Comparison of ENCODE assay signal across 19 mouse cellular contexts in the genomic region with DNA sequence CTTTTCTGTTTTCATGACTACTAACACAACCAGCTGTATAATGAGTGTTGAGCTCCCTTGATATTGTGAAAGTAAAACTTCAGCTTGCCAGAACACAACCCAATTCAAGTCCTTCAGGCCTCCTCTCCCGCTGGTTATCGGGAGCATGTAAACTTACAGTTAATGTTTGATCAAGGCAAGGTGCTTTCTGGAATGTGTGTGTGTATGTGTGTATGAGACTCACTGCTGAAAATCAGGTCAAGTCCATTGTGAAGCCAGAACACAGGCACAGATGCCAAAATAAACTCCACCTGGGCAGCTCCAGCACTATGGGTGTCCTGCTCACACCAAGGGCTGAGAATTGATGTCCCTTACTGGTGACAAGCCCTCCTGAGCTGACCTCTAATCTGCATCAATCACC.
DNase-seq lines count a peak whose midpoint lies in the region; ATAC-seq and TF ChIP-seq lines count a peak whose summit lies in the region.
"Had no signal": no experiment of that assay in that cellular context is flagged by ENCODE, and none has a peak within 500 bp of the region (broad histone marks: within the 10 kb centered on the region; RNA-seq: fewer than 3 reads in every experiment).

No protein-coding gene starts in this region.

- TF ChIP-seq CTCF in intestine, postnatal 0 days (IDR thresholded peaks at IDR 0.05; ENCODE audit: low read depth), result no peak
- TF ChIP-seq CTCF in kidney, postnatal 0 days (IDR thresholded peaks at IDR 0.05; ENCODE audit: low read depth), result no peak

- no peaks in the 10 kb centered on the region for H3K27me3 ChIP-seq in intestine, embryonic 15.5 days (replicated peaks)
- H3K27me3 ChIP-seq in intestine, postnatal 0 days (replicated peaks; ENCODE audit: control insufficient read depth, insufficient read depth, low read length), result no peaks in the 10 kb centered on the region
- H3K27me3 ChIP-seq in kidney, postnatal 0 days (ENCODE audit: insufficient read depth, low read length), result no peaks in the 10 kb centered on the region
- no peaks in the 10 kb centered on the region for H3K27me3 ChIP-seq in lung, embryonic 15.5 days
- H3K27me3 ChIP-seq in stomach, embryonic 14.5 days (ENCODE audit: control insufficient read depth, insufficient read depth, low read length), result no peaks in the 10 kb centered on the region
- H3K27me3 ChIP-seq: forebrain, embryonic 13.5 days; heart, embryonic 12.5 days had no signal

- H3K4me3 ChIP-seq in intestine, embryonic 15.5 days (replicated peaks), result no peak overlapping the region
- no peak overlapping the region for H3K4me3 ChIP-seq in intestine, postnatal 0 days (ENCODE audit: low read depth, low read length)
- H3K4me3 ChIP-seq in kidney, postnatal 0 days (replicated peaks; ENCODE audit: low read depth, low read length), result no peak overlapping the region
- no peak overlapping the region for H3K4me3 ChIP-seq in lung, embryonic 15.5 days
- no peak overlapping the region for H3K4me3 ChIP-seq in stomach, embryonic 14.5 days (ENCODE audit: low read depth, low read length)
- H3K4me3 ChIP-seq: embryonic facial prominence, embryonic 10.5 days; forebrain, embryonic 13.5 days; heart, embryonic 12.5 days; left cerebral cortex, adult 2 months had no signal

- H3K36me3 ChIP-seq in intestine, embryonic 15.5 days, result no peaks in the 10 kb centered on the region
- H3K36me3 ChIP-seq in intestine, postnatal 0 days (ENCODE audit: control insufficient read depth, insufficient read depth), result no peaks in the 10 kb centered on the region
- no peaks in the 10 kb centered on the region for H3K36me3 ChIP-seq in kidney, postnatal 0 days (ENCODE audit: insufficient read depth, low read length)
- no peaks in the 10 kb centered on the region for H3K36me3 ChIP-seq in lung, embryonic 15.5 days
- no peaks in the 10 kb centered on the region for H3K36me3 ChIP-seq in stomach, embryonic 14.5 days (ENCODE audit: control insufficient read depth, insufficient read depth, low read length)
- H3K36me3 ChIP-seq: embryonic facial prominence, embryonic 10.5 days; heart, embryonic 12.5 days had no signal

- H3K9ac ChIP-seq in intestine, embryonic 15.5 days, result no peak overlapping the region
- no peak overlapping the region for H3K9ac ChIP-seq in intestine, postnatal 0 days (ENCODE audit: low read depth, low read length)
- no peak overlapping the region for H3K9ac ChIP-seq in kidney, postnatal 0 days (ENCODE audit: low read depth, low read length)
- no peak overlapping the region for H3K9ac ChIP-seq in lung, embryonic 15.5 days
- H3K9ac ChIP-seq in stomach, embryonic 14.5 days (replicated peaks; ENCODE audit: low read depth, low read length), result no peak overlapping the region
- H3K9ac ChIP-seq: forebrain, embryonic 13.5 days; heart, embryonic 12.5 days; liver, embryonic 14.5 days had no signal

- 48% methylated on average over 2 of the region's 2 CpGs for WGBS in intestine, embryonic 15.5 days
- WGBS in intestine, postnatal 0 days, result 31% methylated on average over 2 of the region's 2 CpGs
- 44% methylated on average over 2 of the region's 2 CpGs for WGBS in kidney, postnatal 0 days
- 55% methylated on average over 2 of the region's 2 CpGs for WGBS in lung, embryonic 15.5 days
- WGBS in stomach, embryonic 14.5 days, result 50% methylated on average over 2 of the region's 2 CpGs

- 0 out of 2 replicates have a peak, but pooled peaks have one; percentile 17 for ATAC-seq in intestine, embryonic 15.5 days
- ATAC-seq in intestine, postnatal 0 days, result no peak
- no peak for ATAC-seq in kidney, postnatal 0 days (replicated peaks; ENCODE audit: low FRiP score, low read depth)
- peak; percentile 35; the same call in 1 of the 2 replicates for ATAC-seq in lung, embryonic 15.5 days (ENCODE audit: borderline replicate concordance, extremely low read depth, low FRiP score, low TSS enrichment)
- peak; percentile 61; the same call in 1 of the 2 replicates for ATAC-seq in stomach, embryonic 14.5 days (ENCODE audit: insufficient number of reproducible peaks, insufficient read depth, low FRiP score, low read depth)
- ATAC-seq: forebrain, embryonic 13.5 days; hindbrain, embryonic 16.5 days had no signal

- DNase-seq in kidney, postnatal 0 days (ENCODE audit: low spot score), result peak; percentile 5
- DNase-seq in urinary bladder, postnatal 4 days (ENCODE audit: low spot score in 2 of 2), result no peak
- no peak for DNase-seq in cerebellum, adult 18-20 months
- no peak for DNase-seq in left cerebral cortex, adult 18-20 months (ENCODE audit: low spot score in 2 of 2)
- DNase-seq: adrenal gland, adult 8-10 months; cerebellum, adult 11-12 months; cerebellum, postnatal 36 days; gastrocnemius, postnatal 36 days; thymus, postnatal 36 days had no signal

- no peaks in the 10 kb centered on the region for H3K9me3 ChIP-seq in intestine, embryonic 15.5 days
- no peaks in the 10 kb centered on the region for H3K9me3 ChIP-seq in intestine, postnatal 0 days (ENCODE audit: control insufficient read depth)
- H3K9me3 ChIP-seq in kidney, postnatal 0 days (replicated peaks; ENCODE audit: low read length), result no peaks in the 10 kb centered on the region
- H3K9me3 ChIP-seq in lung, embryonic 15.5 days, result no peaks in the 10 kb centered on the region
- no peaks in the 10 kb centered on the region for H3K9me3 ChIP-seq in stomach, embryonic 14.5 days (ENCODE audit: control insufficient read depth, low read depth, low read length)
- H3K9me3 ChIP-seq: embryonic facial prominence, embryonic 10.5 days; forebrain, embryonic 13.5 days had no signal

- no peak overlapping the region for H3K27ac ChIP-seq in intestine, embryonic 15.5 days
- H3K27ac ChIP-seq in intestine, postnatal 0 days (ENCODE audit: low read depth, low read length), result no peak overlapping the region
- no peak overlapping the region for H3K27ac ChIP-seq in kidney, postnatal 0 days
- no peak overlapping the region for H3K27ac ChIP-seq in lung, embryonic 15.5 days
- H3K27ac ChIP-seq in stomach, embryonic 14.5 days (ENCODE audit: low read length), result no peak overlapping the region
- H3K27ac ChIP-seq: embryonic facial prominence, embryonic 10.5 days; forebrain, embryonic 13.5 days; left cerebral cortex, adult 2 months; liver, embryonic 14.5 days had no signal

- H3K4me1 ChIP-seq in intestine, embryonic 15.5 days (replicated peaks), result no peaks in the 10 kb centered on the region
- no peaks in the 10 kb centered on the region for H3K4me1 ChIP-seq in intestine, postnatal 0 days (replicated peaks; ENCODE audit: control insufficient read depth, insufficient read depth, low read length)
- H3K4me1 ChIP-seq in kidney, postnatal 0 days (replicated peaks; ENCODE audit: insufficient read depth, low read length), result no peaks in the 10 kb centered on the region
- H3K4me1 ChIP-seq in lung, embryonic 15.5 days, result no peaks in the 10 kb centered on the region
- no peaks in the 10 kb centered on the region for H3K4me1 ChIP-seq in stomach, embryonic 14.5 days (ENCODE audit: control insufficient read depth, insufficient read depth, low read length)
- H3K4me1 ChIP-seq: embryonic facial prominence, embryonic 10.5 days; forebrain, embryonic 13.5 days; heart, embryonic 12.5 days had no signal

- no peak overlapping the region for H3K4me2 ChIP-seq in intestine, embryonic 15.5 days (replicated peaks)
- no peak overlapping the region for H3K4me2 ChIP-seq in intestine, postnatal 0 days (replicated peaks; ENCODE audit: low read depth)
- H3K4me2 ChIP-seq in kidney, postnatal 0 days (ENCODE audit: low read length), result no peak overlapping the region
- no peak overlapping the region for H3K4me2 ChIP-seq in lung, embryonic 15.5 days
- H3K4me2 ChIP-seq in stomach, embryonic 14.5 days (replicated peaks; ENCODE audit: low read depth, low read length), result no peak overlapping the region
- H3K4me2 ChIP-seq: forebrain, embryonic 13.5 days; heart, embryonic 12.5 days had no signal

Comparison
In these comparisons a context has a peak if more than half of its experiments do, and no peak if none do; other contexts are left out.
1. ATAC-seq: peak in intestine, embryonic 15.5 days (single experiment), lung, embryonic 15.5 days (single experiment) and stomach, embryonic 14.5 days (single experiment); none in intestine, postnatal 0 days (single experiment) and kidney, postnatal 0 days (single experiment).